Mouse (Mus musculus): ENCODE results near the gene Sarnp. TPM values are rescaled to one million over a fixed set of nuclear protein-coding genes. Genes with fewer than 3 reads are reported as not detected.

Sarnp gene
- polyA plus RNA-seq, 1 experiment from 2014 or later: 137 TPM

DNA sequence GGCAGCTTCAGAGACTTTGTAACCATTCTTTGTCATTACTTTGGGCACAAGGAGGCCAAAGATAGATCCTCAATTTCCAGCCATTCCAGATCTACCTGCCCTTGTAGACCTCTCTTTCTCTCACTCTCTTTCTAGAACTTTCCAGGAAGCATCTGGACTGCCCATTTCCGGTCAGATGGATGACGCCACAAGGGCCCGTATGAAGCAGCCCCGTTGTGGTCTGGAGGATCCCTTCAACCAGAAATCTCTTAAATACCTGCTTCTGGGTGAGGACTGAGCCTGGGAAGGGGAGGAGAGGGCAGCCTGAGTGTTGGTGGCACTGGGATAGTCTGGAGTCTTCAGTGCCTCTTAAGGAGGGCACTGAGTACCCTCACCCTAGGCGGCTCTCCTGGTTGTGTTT lies 22.7 kb upstream of the Sarnp start:
- Histone ChIP-seq H3K4me2 (ENCODE audit: low read length) (no peak overlapping the region), H3K27me3 (replicated peaks; ENCODE audit: control insufficient read depth, insufficient read depth, low read length) (no peaks in the 10 kb centered on the region)

DNA sequence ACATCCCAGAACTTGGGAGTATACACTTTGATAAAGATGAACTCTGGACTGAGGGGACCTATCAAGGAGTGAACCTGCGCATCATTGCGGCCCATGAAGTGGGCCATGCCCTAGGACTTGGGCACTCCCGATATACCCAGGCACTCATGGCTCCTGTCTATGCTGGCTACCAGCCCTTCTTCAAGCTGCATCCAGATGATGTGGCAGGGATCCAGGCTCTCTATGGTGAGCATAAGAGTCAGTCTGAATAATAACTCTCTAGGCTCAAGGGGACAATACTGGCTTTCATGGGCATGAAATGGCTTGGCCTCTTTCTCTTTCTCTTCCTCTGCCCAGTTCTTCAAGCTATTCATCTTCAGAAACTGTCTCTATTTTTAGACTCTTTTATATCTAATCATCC lies 21.6 kb upstream of the Sarnp start:
- peaks cover 6% of the 10 kb centered on the region; the same call in 1 of the 2 replicates for H3K36me3 ChIP-seq (ENCODE audit: control insufficient read depth, insufficient read depth, low read length)
- H3K4me2 ChIP-seq (ENCODE audit: low read length): no peak overlapping the region
- ATAC-seq: no peak
- no peaks in the 10 kb centered on the region for H3K4me1 ChIP-seq (ENCODE audit: control insufficient read depth, insufficient read depth, low read depth, low read length)
- WGBS: 89% methylated on average over 3 of the region's 3 CpGs
- H3K27me3 ChIP-seq (replicated peaks; ENCODE audit: control insufficient read depth, insufficient read depth, low read length): no peaks in the 10 kb centered on the region
- H3K4me3 ChIP-seq (ENCODE audit: low read length): no peak overlapping the region
- no peaks in the 10 kb centered on the region for H3K9me3 ChIP-seq (ENCODE audit: control insufficient read depth, low read length)
- no peak overlapping the region for H3K27ac ChIP-seq (ENCODE audit: low read depth, low read length)
- H3K9ac ChIP-seq (ENCODE audit: low read depth, low read length): no peak overlapping the region

More for the DNA sequence above, 22.7 kb upstream of the Sarnp start:
- Histone ChIP-seq H3K9me3 (ENCODE audit: control insufficient read depth, low read length) (no peaks in the 10 kb centered on the region), H3K9ac (ENCODE audit: low read depth, low read length) (no peak overlapping the region), H3K4me1 (ENCODE audit: control insufficient read depth, insufficient read depth, low read depth, low read length) (no peaks in the 10 kb centered on the region), H3K4me3 (ENCODE audit: low read length) (no peak overlapping the region), H3K27ac (ENCODE audit: low read depth, low read length) (no peak overlapping the region), H3K36me3 (ENCODE audit: control insufficient read depth, insufficient read depth, low read length) (no peaks in the 10 kb centered on the region)
- ATAC-seq: no peak
- WGBS: 94% methylated on average over 5 of the region's 5 CpGs

DNA sequence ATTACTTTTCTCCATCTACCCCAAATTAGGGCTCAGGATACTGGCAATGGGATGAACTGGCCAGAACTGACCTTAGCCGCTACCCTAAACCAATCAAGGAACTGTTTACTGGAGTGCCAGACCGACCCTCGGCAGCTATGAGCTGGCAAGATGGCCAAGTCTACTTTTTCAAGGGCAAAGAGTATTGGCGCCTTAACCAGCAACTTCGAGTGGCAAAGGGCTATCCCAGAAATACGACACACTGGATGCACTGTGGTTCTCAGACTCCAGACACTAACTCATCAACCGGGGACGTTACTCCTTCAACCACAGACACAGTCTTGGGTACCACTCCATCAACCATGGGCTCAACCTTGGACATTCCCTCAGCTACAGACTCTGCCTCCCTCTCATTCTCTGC lies 18.5 kb upstream of the Sarnp start:
- Histone ChIP-seq H3K27me3 (replicated peaks; ENCODE audit: control insufficient read depth, insufficient read depth, low read length) (no peaks in the 10 kb centered on the region), H3K36me3 (ENCODE audit: control insufficient read depth, insufficient read depth, low read length) (peaks cover 6% of the 10 kb centered on the region; the same call in 1 of the 2 replicates), H3K4me2 (ENCODE audit: low read length) (no peak overlapping the region), H3K9ac (ENCODE audit: low read depth, low read length) (no peak overlapping the region), H3K4me3 (ENCODE audit: low read length) (no peak overlapping the region), H3K27ac (ENCODE audit: low read depth, low read length) (no peak overlapping the region), H3K4me1 (ENCODE audit: control insufficient read depth, insufficient read depth, low read depth, low read length) (peaks cover 7% of the 10 kb centered on the region), H3K9me3 (ENCODE audit: control insufficient read depth, low read length) (no peaks in the 10 kb centered on the region)
- WGBS: 95% methylated on average over 8 of the region's 8 CpGs
- ATAC-seq: no peak

- Histone ChIP-seq H3K4me1 (ENCODE audit: control insufficient read depth, insufficient read depth, low read depth, low read length) (peaks cover 18% of the 10 kb centered on the region), H3K9me3 (ENCODE audit: control insufficient read depth, low read length) (no peaks in the 10 kb centered on the region), H3K9ac (ENCODE audit: low read depth, low read length) (no peak overlapping the region; the same call in 1 of the 2 replicates), H3K36me3 (ENCODE audit: control insufficient read depth, insufficient read depth, low read length) (peaks cover 6% of the 10 kb centered on the region; the same call in 1 of the 2 replicates), H3K4me2 (ENCODE audit: low read length) (no peak overlapping the region), H3K27me3 (replicated peaks; ENCODE audit: control insufficient read depth, insufficient read depth, low read length) (no peaks in the 10 kb centered on the region), H3K4me3 (ENCODE audit: low read length) (no peak overlapping the region), H3K27ac (ENCODE audit: low read depth, low read length) (no peak overlapping the region)
- ATAC-seq: no peak
- 92% methylated on average over 16 of the region's 16 CpGs for WGBS
These were observed 15.1 kb upstream of the Sarnp start for GRCm38 (mm10) chr10:128801981-128802495.

DNA sequence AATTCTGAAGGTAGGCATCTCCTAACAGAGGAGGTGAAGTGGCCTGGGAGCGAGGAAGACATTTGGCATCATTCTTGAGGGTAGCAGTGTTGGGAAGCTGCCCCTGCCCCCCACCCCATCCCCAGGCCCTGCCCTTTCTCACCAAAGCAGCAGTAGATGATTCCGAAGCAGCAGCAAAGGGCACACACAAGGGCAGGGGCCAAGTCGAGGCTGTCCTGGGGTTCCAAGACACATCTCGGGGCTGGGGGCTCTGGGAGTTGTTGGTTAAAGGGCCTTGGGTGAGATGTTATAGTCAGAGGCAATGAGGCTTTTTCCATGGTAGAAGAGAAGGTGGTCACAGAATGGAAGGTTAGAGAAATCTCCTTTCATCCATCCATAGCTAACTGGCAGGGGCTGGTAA lies 14.2 kb upstream of the Sarnp start:
- H3K27ac ChIP-seq (ENCODE audit: low read depth, low read length): no peak overlapping the region; the same call in 1 of the 2 replicates
- H3K4me1 ChIP-seq (ENCODE audit: control insufficient read depth, insufficient read depth, low read depth, low read length): peaks cover 27% of the 10 kb centered on the region
- H3K4me2 ChIP-seq (ENCODE audit: low read length): peak overlapping the region; percentile 90
- 52% methylated on average over 4 of the region's 4 CpGs for WGBS
- peak overlapping the region; percentile 58 for H3K4me3 ChIP-seq (ENCODE audit: low read length)
- no peak overlapping the region for H3K9ac ChIP-seq (ENCODE audit: low read depth, low read length)
- no peaks in the 10 kb centered on the region for H3K27me3 ChIP-seq (replicated peaks; ENCODE audit: control insufficient read depth, insufficient read depth, low read length)
- peaks cover 6% of the 10 kb centered on the region; the same call in 1 of the 2 replicates for H3K36me3 ChIP-seq (ENCODE audit: control insufficient read depth, insufficient read depth, low read length)
- no peaks in the 10 kb centered on the region for H3K9me3 ChIP-seq (ENCODE audit: control insufficient read depth, low read length)
- no peak for ATAC-seq

DNA sequence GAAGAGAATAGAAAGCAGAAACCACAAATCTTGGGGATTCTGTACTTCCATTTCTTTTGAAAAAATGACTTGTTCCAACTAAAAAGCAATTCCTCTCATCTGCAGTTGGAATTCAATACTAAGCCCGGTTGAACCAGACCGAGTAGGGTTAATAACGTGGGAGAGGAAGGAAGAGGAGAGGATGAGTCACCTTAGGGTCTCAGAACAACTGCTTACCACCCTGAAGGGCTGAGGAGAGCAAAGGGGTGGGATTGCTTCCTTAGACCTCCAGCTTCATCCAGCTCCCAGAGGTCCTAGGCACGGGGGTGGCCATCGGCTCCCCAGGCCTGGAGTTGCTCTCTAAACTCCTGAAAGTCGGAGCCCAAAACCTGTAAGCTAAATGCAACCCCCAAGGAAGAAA lies 13.8 kb upstream of the Sarnp start:
- peak overlapping the region; percentile 94 for H3K27ac ChIP-seq (ENCODE audit: low read depth, low read length)
- H3K4me2 ChIP-seq (ENCODE audit: low read length): peak overlapping the region; percentile 90
- H3K36me3 ChIP-seq (ENCODE audit: control insufficient read depth, insufficient read depth, low read length): peaks cover 6% of the 10 kb centered on the region; the same call in 1 of the 2 replicates
- 19% methylated on average over 6 of the region's 6 CpGs for WGBS
- H3K27me3 ChIP-seq (replicated peaks; ENCODE audit: control insufficient read depth, insufficient read depth, low read length): no peaks in the 10 kb centered on the region
- peaks cover 31% of the 10 kb centered on the region for H3K4me1 ChIP-seq (ENCODE audit: control insufficient read depth, insufficient read depth, low read depth, low read length)
- ATAC-seq: no peak
- H3K4me3 ChIP-seq (ENCODE audit: low read length): peak overlapping the region; percentile 58
- no peaks in the 10 kb centered on the region for H3K9me3 ChIP-seq (ENCODE audit: control insufficient read depth, low read length)
- peak overlapping the region; percentile 77 for H3K9ac ChIP-seq (ENCODE audit: low read depth, low read length)

GRCm38 (mm10) chr10:128803771-128804270 lies 13.3 kb upstream of the Sarnp start, which contains the start of gene Dnajc14:
TSS of gene Dnajc14 (plus strand) at chr10:128804062.
- Histone ChIP-seq H3K9me3 (ENCODE audit: control insufficient read depth, low read length) (no peaks in the 10 kb centered on the region), H3K27ac (ENCODE audit: low read depth, low read length) (peak within 1 kb of the TSS; percentile 94), H3K9ac (ENCODE audit: low read depth, low read length) (peak within 1 kb of the TSS; percentile 77), H3K4me2 (ENCODE audit: low read length) (peak within 1 kb of the TSS; percentile 90), H3K4me3 (ENCODE audit: low read length) (peak within 1 kb of the TSS; percentile 58), H3K4me1 (ENCODE audit: control insufficient read depth, insufficient read depth, low read depth, low read length) (peaks cover 36% of the 10 kb centered on the region), H3K36me3 (ENCODE audit: control insufficient read depth, insufficient read depth, low read length) (peaks cover 6% of the 10 kb centered on the region; the same call in 1 of the 2 replicates), H3K27me3 (replicated peaks; ENCODE audit: control insufficient read depth, insufficient read depth, low read length) (no peaks in the 10 kb centered on the region)
- ATAC-seq: peak; percentile 21
- under 1% methylated on average over 14 of the region's 14 CpGs for WGBS

GRCm38 (mm10) chr10:128804271-128805091 lies 12.7 kb upstream of the Sarnp start, which contains the start of gene Tmem198b:
TSS of gene Tmem198b (minus strand) at chr10:128804370.
- H3K27me3 ChIP-seq (replicated peaks; ENCODE audit: control insufficient read depth, insufficient read depth, low read length): no peaks in the 10 kb centered on the region
- under 1% methylated on average over 27 of the region's 28 CpGs for WGBS

More at GRCm38 (mm10) chr10:128804271-128805091, 12.7 kb upstream of the Sarnp start, which contains the start of gene Tmem198b:
- H3K9ac ChIP-seq (ENCODE audit: low read depth, low read length): peak within 1 kb of the TSS; percentile 77
- H3K4me1 ChIP-seq (ENCODE audit: control insufficient read depth, insufficient read depth, low read depth, low read length): peaks cover 42% of the 10 kb centered on the region
- H3K36me3 ChIP-seq (ENCODE audit: control insufficient read depth, insufficient read depth, low read length): peaks cover 6% of the 10 kb centered on the region; the same call in 1 of the 2 replicates
- no peaks in the 10 kb centered on the region for H3K9me3 ChIP-seq (ENCODE audit: control insufficient read depth, low read length)
- ATAC-seq: peak; percentile 71
- peak within 1 kb of the TSS; percentile 94 for H3K27ac ChIP-seq (ENCODE audit: low read depth, low read length)
- H3K4me3 ChIP-seq (ENCODE audit: low read length): peak within 1 kb of the TSS; percentile 58
- H3K4me2 ChIP-seq (ENCODE audit: low read length): peak within 1 kb of the TSS; percentile 90
